Mouse (Mus musculus): ENCODE data around the gene Ikbkg.

DNA sequence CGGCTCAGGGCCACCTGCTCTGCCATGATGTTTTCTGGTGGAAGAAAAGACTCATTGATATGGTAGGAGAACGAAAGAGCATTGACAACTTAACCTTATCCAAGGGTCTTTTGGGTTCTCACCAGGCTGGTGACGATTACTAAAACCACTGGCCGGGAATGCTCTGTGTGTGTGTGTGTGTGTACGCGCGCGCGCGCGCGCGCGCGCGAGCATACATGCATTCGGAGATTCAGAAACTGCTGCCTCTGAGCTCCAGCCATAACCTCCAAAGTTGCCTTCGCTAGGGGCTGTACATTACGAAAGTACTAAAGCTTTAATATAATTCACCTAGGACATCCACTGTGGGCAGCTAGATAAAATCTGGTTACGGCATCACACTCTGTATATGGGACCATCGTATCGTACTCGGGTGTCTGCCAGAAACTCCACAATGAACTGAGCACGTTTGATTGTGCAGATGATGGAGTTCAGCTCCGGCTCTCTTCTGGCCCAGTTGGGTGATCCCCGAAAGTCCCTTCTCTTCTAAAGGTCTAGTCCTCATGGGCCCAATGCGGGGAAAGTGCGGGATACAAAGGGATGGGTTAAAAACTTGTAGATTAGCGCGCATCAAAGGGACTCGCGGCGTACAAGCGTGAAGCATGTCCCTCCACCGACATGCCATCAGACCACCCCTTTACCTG, 35.2 kb downstream of the Ikbkg start:
- TF ChIP-seq NANOG (IDR thresholded peaks at IDR 0.05; ENCODE audit: borderline replicate concordance, low read length), result no peak
- no peak for TF ChIP-seq CTCF (conservative IDR thresholded peaks at IDR 0.05; ENCODE audit: low read length)
- TF ChIP-seq POU5F1 (IDR thresholded peaks at IDR 0.05; ENCODE audit: borderline replicate concordance, low read length), result no peak

Data from E14TG2a.4 (cell line).